19 mouse cellular contexts compared by ENCODE assay signal in the genomic region with DNA sequence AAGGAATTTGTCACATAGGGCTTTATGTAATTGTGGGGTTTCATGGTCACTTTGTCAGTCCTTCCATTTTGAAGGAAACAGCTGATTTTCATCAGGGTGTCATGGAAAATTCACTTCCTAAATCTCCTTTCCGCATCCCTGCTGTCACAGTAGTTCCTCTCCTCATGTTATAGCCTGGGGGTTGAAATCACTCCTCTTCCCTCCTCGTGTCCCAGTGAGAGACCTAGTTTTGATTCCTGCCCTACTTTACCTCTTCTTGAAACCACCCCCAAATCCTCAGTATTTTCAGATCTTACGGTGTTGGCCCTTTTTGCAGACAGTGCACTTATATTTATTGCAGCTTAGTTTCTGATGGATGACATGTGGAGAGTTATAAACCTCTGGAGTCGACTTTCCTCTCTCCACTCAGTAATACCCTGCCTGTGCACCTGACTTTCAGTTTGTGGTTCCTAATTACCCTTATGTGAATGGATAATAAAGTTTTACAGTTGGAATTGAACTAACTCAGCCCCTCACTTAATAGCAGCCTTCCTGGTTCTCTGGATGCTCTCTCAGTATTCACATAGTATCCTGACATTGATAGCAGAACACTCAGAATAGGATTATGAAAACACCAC.
"Had no signal": no experiment of that assay in that cellular context is flagged by ENCODE, and none has a peak within 500 bp of the region (broad histone marks: within the 10 kb centered on the region; RNA-seq: fewer than 3 reads in every experiment).

No protein-coding gene starts in this region.

- ATAC-seq: midbrain, embryonic 16.5 days had no signal

- H3K4me2 ChIP-seq: lung, embryonic 14.5 days; midbrain, embryonic 12.5 days; neural tube, embryonic 13.5 days; neural tube, embryonic 15.5 days; stomach, embryonic 15.5 days had no signal

- H3K9ac ChIP-seq: liver, embryonic 14.5 days; lung, embryonic 14.5 days; midbrain, embryonic 12.5 days; neural tube, embryonic 13.5 days; neural tube, embryonic 15.5 days; stomach, embryonic 15.5 days had no signal

- H3K4me1 ChIP-seq: midbrain, embryonic 12.5 days; stomach, embryonic 15.5 days had no signal

- H3K27ac ChIP-seq: liver, embryonic 14.5 days; midbrain, embryonic 10.5 days; midbrain, embryonic 12.5 days; neural tube, embryonic 13.5 days; neural tube, embryonic 15.5 days; stomach, embryonic 15.5 days; stomach, postnatal 0 days had no signal

- H3K9me3 ChIP-seq: megakaryocyte, embryonic 14.5 days; midbrain, embryonic 10.5 days; midbrain, embryonic 12.5 days; neural tube, embryonic 13.5 days; neural tube, embryonic 15.5 days; stomach, embryonic 15.5 days had no signal

- H3K27me3 ChIP-seq: megakaryocyte, embryonic 14.5 days; midbrain, embryonic 12.5 days; neural tube, embryonic 13.5 days; neural tube, embryonic 15.5 days; stomach, embryonic 15.5 days had no signal

- DNase-seq: lung, adult 18-20 months; lung, embryonic 14.5 days; lung, postnatal 14 days; lung, postnatal 36 days; midbrain, embryonic 14.5 days; right cerebral cortex, postnatal 14 days; thymus, adult 2 months; thymus, postnatal 25 days; thymus, postnatal 4 days had no signal

- H3K4me3 ChIP-seq: megakaryocyte, embryonic 14.5 days; midbrain, embryonic 10.5 days; midbrain, embryonic 12.5 days; myocyte; neural tube, embryonic 13.5 days; neural tube, embryonic 15.5 days; stomach, embryonic 15.5 days had no signal
